Mouse (Mus musculus): ENCODE measurements at regions not wholly inside any gene's neighbourhood (a gene's known extent, or its start where the extent isn't known, plus 50 kb on each side); places are given as distances from the start of the nearest gene placed in this dataset.
A peak's percentile ranks its signal among the peaks of the same experiment; 100 is the strongest.

DNA sequence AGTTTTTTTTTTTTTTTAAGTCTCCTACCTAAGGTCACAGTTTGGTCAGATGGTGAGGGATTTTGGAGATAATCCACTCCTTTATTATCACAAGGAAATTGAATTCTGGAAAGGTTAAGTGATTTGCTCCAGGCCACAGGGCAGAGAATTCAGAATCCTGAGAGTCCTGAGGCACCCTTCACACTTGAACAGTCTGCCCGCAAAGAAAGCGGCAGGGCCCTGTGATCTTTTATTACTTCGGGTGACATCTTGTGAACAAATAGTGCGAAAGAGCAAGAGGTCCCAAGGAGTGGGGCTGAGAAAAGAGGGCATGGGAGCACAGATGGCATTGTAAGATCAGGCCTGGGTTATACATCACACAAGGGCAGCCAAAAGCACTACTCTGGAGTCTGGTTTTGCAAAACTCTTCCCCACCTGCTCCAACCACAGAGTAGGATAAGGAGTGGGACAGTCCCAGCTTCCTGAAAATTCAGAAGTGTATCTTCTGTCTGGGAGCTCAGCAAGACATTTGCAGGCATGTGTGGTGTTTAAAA lies 150.5 kb upstream of the Wdr11 start:
- WGBS = 26% methylated on average over 4 of the region's 4 CpGs
- Histone ChIP-seq H3K4me3 (no peak overlapping the region), H3K36me3 (no peaks in the 10 kb centered on the region), H3K4me1 (no peaks in the 10 kb centered on the region), H3K27me3 (ENCODE audit: low read depth, poor library complexity, severe bottlenecking) (no peaks in the 10 kb centered on the region), H3K27ac (no peak overlapping the region), H3K9me3 (replicated peaks) (no peaks in the 10 kb centered on the region)
- DNase-seq (ENCODE audit: low spot score) = no peak

GRCm38 (mm10) chr7:129469496-129469895 lies 122.2 kb upstream of the Wdr11 start:
- WGBS = 11% methylated on average over 3 of the region's 3 CpGs
- H3K4me1 ChIP-seq = no peaks in the 10 kb centered on the region
- no peak overlapping the region for H3K27ac ChIP-seq
- no peaks in the 10 kb centered on the region for H3K36me3 ChIP-seq
- no peaks in the 10 kb centered on the region for H3K27me3 ChIP-seq (ENCODE audit: low read depth, poor library complexity, severe bottlenecking)
- DNase-seq (ENCODE audit: low spot score) = peak; percentile 86
- H3K9me3 ChIP-seq (replicated peaks) = no peaks in the 10 kb centered on the region
- H3K4me3 ChIP-seq = no peak overlapping the region

GRCm38 (mm10) chr7:129483736-129484135 lies 107.9 kb upstream of the Wdr11 start:
- no peaks in the 10 kb centered on the region for H3K36me3 ChIP-seq
- no peak for DNase-seq (ENCODE audit: low spot score)
- no peak overlapping the region for H3K27ac ChIP-seq
- 89% methylated on average over 5 of the region's 5 CpGs for WGBS
- H3K4me3 ChIP-seq = no peak overlapping the region
- H3K27me3 ChIP-seq (ENCODE audit: low read depth, poor library complexity, severe bottlenecking) = no peaks in the 10 kb centered on the region
- H3K4me1 ChIP-seq = no peaks in the 10 kb centered on the region
- no peaks in the 10 kb centered on the region for H3K9me3 ChIP-seq (replicated peaks)

- H3K36me3 ChIP-seq = no peaks in the 10 kb centered on the region
These were observed 84.8 kb upstream of the Wdr11 start for GRCm38 (mm10) chr7:129506894-129507293.

GRCm38 (mm10) chr7:129509631-129510132 lies 82.0 kb upstream of the Wdr11 start:
- H3K4me1 ChIP-seq = 0 out of 2 replicates have a peak, but pooled peaks cover 3% of the 10 kb centered on the region
- no peak for DNase-seq (ENCODE audit: low spot score)
- H3K9me3 ChIP-seq (replicated peaks) = no peaks in the 10 kb centered on the region
- H3K36me3 ChIP-seq = no peaks in the 10 kb centered on the region
- no peaks in the 10 kb centered on the region for H3K27me3 ChIP-seq (ENCODE audit: low read depth, poor library complexity, severe bottlenecking)
- H3K4me3 ChIP-seq = no peak overlapping the region
- H3K27ac ChIP-seq = no peak overlapping the region
- 50% methylated on average over 10 of the region's 10 CpGs for WGBS

More at GRCm38 (mm10) chr7:129506894-129507293, 84.8 kb upstream of the Wdr11 start:
- H3K27ac ChIP-seq = no peak overlapping the region
- no peaks in the 10 kb centered on the region for H3K27me3 ChIP-seq (ENCODE audit: low read depth, poor library complexity, severe bottlenecking)
- 31% methylated on average over 2 of the region's 2 CpGs for WGBS
- no peak for DNase-seq (ENCODE audit: low spot score)
- 0 out of 2 replicates have a peak, but pooled peaks cover 3% of the 10 kb centered on the region for H3K4me1 ChIP-seq
- no peaks in the 10 kb centered on the region for H3K9me3 ChIP-seq (replicated peaks)
- no peak overlapping the region for H3K4me3 ChIP-seq

- no peak for DNase-seq (ENCODE audit: low spot score)
- 59% methylated on average over 7 of the region's 7 CpGs for WGBS
- no peaks in the 10 kb centered on the region for H3K27me3 ChIP-seq (ENCODE audit: low read depth, poor library complexity, severe bottlenecking)
- H3K36me3 ChIP-seq = no peaks in the 10 kb centered on the region
- H3K9me3 ChIP-seq (replicated peaks) = no peaks in the 10 kb centered on the region
- no peak overlapping the region for H3K27ac ChIP-seq
- no peak overlapping the region for H3K4me3 ChIP-seq
- H3K4me1 ChIP-seq = peaks cover 2% of the 10 kb centered on the region; the same call in 1 of the 2 replicates
These were observed 77.0 kb upstream of the Wdr11 start for GRCm38 (mm10) chr7:129514619-129515018.

DNA sequence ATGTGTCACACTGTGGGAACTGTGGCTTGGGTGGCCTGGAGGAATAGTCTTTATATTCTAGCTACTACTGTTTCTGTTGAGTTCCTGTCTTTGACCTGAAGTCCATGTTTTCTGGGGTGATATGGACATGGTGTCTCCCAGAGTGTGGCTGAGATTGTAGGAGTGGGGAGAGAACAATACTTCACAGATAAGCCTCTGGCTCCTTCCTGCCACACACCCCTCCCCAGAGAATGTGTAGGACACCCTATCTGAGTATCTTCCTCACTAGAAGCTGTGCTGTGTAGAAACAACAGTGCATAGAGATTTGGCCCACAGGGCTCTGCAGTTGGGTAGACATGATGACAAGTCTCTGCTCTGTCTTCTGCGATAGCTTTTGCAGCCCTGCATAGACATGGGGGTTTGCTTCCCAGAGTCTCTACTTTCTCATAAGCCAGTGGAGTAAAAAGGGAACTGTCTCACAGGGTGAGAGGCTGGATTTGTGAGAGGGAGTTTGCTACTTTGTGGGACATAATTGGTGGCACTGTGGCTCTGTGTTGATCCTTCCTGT lies 67.2 kb upstream of the Wdr11 start:
- Histone ChIP-seq H3K36me3 (no peaks in the 10 kb centered on the region), H3K27me3 (ENCODE audit: low read depth, poor library complexity, severe bottlenecking) (no peaks in the 10 kb centered on the region), H3K4me3 (no peak overlapping the region), H3K4me1 (no peaks in the 10 kb centered on the region), H3K27ac (no peak overlapping the region), H3K9me3 (replicated peaks) (no peaks in the 10 kb centered on the region)
- 88% methylated on average over 1 of the region's 1 CpGs for WGBS
- no peak for DNase-seq (ENCODE audit: low spot score)

- Histone ChIP-seq H3K27me3 (ENCODE audit: low read depth, poor library complexity, severe bottlenecking) (no peaks in the 10 kb centered on the region), H3K27ac (no peak overlapping the region), H3K36me3 (no peaks in the 10 kb centered on the region), H3K9me3 (replicated peaks) (no peaks in the 10 kb centered on the region), H3K4me3 (no peak overlapping the region), H3K4me1 (no peaks in the 10 kb centered on the region)
- no peak for DNase-seq (ENCODE audit: low spot score)
- WGBS = 55% methylated on average over 3 of the region's 3 CpGs
These were observed 65.7 kb upstream of the Wdr11 start for GRCm38 (mm10) chr7:129525985-129526384.

DNA sequence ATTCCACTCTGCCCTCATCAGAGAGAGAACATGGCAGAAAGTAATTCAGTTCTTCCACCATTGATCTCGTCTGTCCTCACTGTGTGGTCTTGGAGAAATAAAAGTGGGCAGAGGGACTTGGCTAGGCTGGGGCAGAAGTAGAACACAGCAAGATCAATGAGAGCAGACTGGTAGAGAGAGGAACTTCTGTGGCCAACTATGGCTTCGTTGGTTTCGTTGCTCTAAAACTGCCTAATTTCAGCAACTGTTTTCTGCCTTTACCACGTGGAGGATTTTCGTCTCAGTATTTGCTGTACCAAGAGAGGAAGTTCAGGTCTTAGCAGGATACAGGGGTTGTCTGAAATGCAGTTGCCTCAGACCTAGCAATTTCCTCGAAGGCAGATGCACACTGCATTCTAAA lies 63.4 kb upstream of the Wdr11 start:
- no peaks in the 10 kb centered on the region for H3K9me3 ChIP-seq (replicated peaks)
- 77% methylated on average over 6 of the region's 6 CpGs for WGBS

GRCm38 (mm10) chr7:129533366-129533905 lies 58.2 kb upstream of the Wdr11 start:
- Histone ChIP-seq H3K27ac (no peak overlapping the region), H3K27me3 (ENCODE audit: low read depth, poor library complexity, severe bottlenecking) (no peaks in the 10 kb centered on the region), H3K9me3 (replicated peaks) (no peaks in the 10 kb centered on the region), H3K4me1 (no peaks in the 10 kb centered on the region), H3K36me3 (no peaks in the 10 kb centered on the region), H3K4me3 (no peak overlapping the region)
- DNase-seq (ENCODE audit: low spot score) = no peak
- WGBS = 92% methylated on average over 6 of the region's 6 CpGs

More for the DNA sequence above, 63.4 kb upstream of the Wdr11 start:
- Histone ChIP-seq H3K4me1 (no peaks in the 10 kb centered on the region), H3K36me3 (no peaks in the 10 kb centered on the region), H3K27ac (no peak overlapping the region), H3K4me3 (no peak overlapping the region), H3K27me3 (ENCODE audit: low read depth, poor library complexity, severe bottlenecking) (no peaks in the 10 kb centered on the region)
- DNase-seq (ENCODE audit: low spot score) = no peak

Data from limb, embryonic 10.5 days (tissue).